Mouse (Mus musculus) neural tube, embryonic 14.5 days (tissue): ENCODE data around the gene Lsm7. TPM values are rescaled to one million over a fixed set of nuclear protein-coding genes. Genes with fewer than 3 reads are reported as not detected.

Experiments
- ATAC-seq: fragments of 200-750 bp; cut with Nextera tagmentation; 2 replicates; pipeline ENCODE4 v1.8.0; 2017; ENCODE audit warnings: low read depth, mild to moderate bottlenecking, moderate TSS enrichment, moderate library complexity
- H3K27ac ChIP-seq: fragments of 300-500 bp; sonication (generic); 2 replicates; pipeline ENCODE4 v1.5.1; 2014; ENCODE audit warnings: low read depth, mild to moderate bottlenecking, control low read depth, low read length, moderate library complexity, mixed read lengths
- H3K27me3 ChIP-seq: fragments of 300-500 bp; sonication (generic); 2 replicates; pipeline ENCODE4 v1.6.1; 2014; ENCODE audit warnings: low read length; ENCODE audit not compliant: control insufficient read depth, insufficient read depth
- H3K36me3 ChIP-seq: fragments of 300-500 bp; sonication (generic); 2 replicates; pipeline ENCODE4 v1.6.1; 2014; ENCODE audit warnings: low read length, mixed read lengths; ENCODE audit not compliant: control insufficient read depth, insufficient read depth
- H3K4me1 ChIP-seq: fragments of 300-500 bp; sonication (generic); 2 replicates; pipeline ENCODE4 v1.6.1; 2014; ENCODE audit warnings: low read length; ENCODE audit not compliant: control insufficient read depth, insufficient read depth
- H3K4me2 ChIP-seq: fragments of 300-500 bp; sonication (generic); 2 replicates; pipeline ENCODE4 v1.6.1; 2014; ENCODE audit warnings: mild to moderate bottlenecking, low read depth, low read length, control low read depth
- H3K4me3 ChIP-seq: fragments of 300-500 bp; sonication (generic); 2 replicates; pipeline ENCODE4 v1.5.1; 2014; ENCODE audit warnings: low read depth, low read length, control low read depth, mixed read lengths
- H3K9ac ChIP-seq: fragments of 300-500 bp; sonication (generic); replicated peaks from 2 replicates; pipeline ENCODE4 v1.6.1; 2014; ENCODE audit warnings: low read depth, mild to moderate bottlenecking, control low read depth, low read length, mixed read lengths
- H3K9me3 ChIP-seq: fragments of 300-500 bp; sonication (generic); 2 replicates; pipeline ENCODE4 v1.6.1; 2016; ENCODE audit warnings: low read length; ENCODE audit not compliant: control insufficient read depth
- WGBS: fragments of 180-500 bp; shearing (Covaris S2); extraction: QIAGEN DNeasy Blood & Tissue Kit; methylation state at CpG from one replicate; pipeline ENCODE4 v1.1.7; 2014; 5-methylcytosine and 5-hydroxymethylcytosine counted together
- microRNA counts: library from miRNA; unstranded; fragments of <30 nt; microRNA quantifications from one replicate; lab custom pipeline; 2016
- microRNA-seq: library from miRNA; unstranded; fragments of <30 nt; microRNA quantifications from one replicate; pipeline ENCODE4, GENCODE M21; 2016
- polyA plus RNA-seq: library from polyadenylated mRNA; unstranded; fragments of >200 nt; fragmentation: Nextera tagmentation; extraction: Ambion mirVana; gene quantifications from 2 replicates; pipeline ENCODE4 v1.2.1, GENCODE M21; 2014

The Lsm7 gene
- polyA plus RNA-seq, 1 experiment from 2014 or later = 260 TPM

- Histone ChIP-seq H3K4me3 (peak overlapping the region; percentile 48), H3K9me3 (no peaks in the 10 kb centered on the region), H3K9ac (peak overlapping the region; percentile 71), H3K27me3 (peaks cover 8% of the 10 kb centered on the region), H3K4me2 (peak overlapping the region; percentile 96), H3K36me3 (peaks cover 31% of the 10 kb centered on the region), H3K4me1 (peaks cover 17% of the 10 kb centered on the region), H3K27ac (peak overlapping the region; percentile 90)
- WGBS = 41% methylated on average over 34 of the region's 34 CpGs
- no peak for ATAC-seq
Observed at GRCm38 (mm10) chr10:80806341-80807056, 48.5 kb downstream of the Lsm7 start.

- H3K27ac ChIP-seq = no peak overlapping the region
- 14% methylated on average over 3 of the region's 3 CpGs for WGBS
- H3K36me3 ChIP-seq = peaks cover 35% of the 10 kb centered on the region
- no peak overlapping the region for H3K9ac ChIP-seq
- H3K4me1 ChIP-seq = peaks cover 17% of the 10 kb centered on the region
- H3K9me3 ChIP-seq = no peaks in the 10 kb centered on the region
- no peak overlapping the region for H3K4me2 ChIP-seq
- H3K27me3 ChIP-seq = peaks cover 8% of the 10 kb centered on the region
- no peak overlapping the region for H3K4me3 ChIP-seq
- peak; percentile 24; the same call in 1 of the 2 replicates for ATAC-seq
Observed at GRCm38 (mm10) chr10:80805925-80806324, 49.1 kb downstream of the Lsm7 start.

GRCm38 (mm10) chr10:80805322-80805721, 49.7 kb downstream of the Lsm7 start:
- no peak overlapping the region for H3K4me2 ChIP-seq
- H3K4me1 ChIP-seq = peaks cover 17% of the 10 kb centered on the region
- no peak overlapping the region for H3K9ac ChIP-seq
- 85% methylated on average over 5 of the region's 5 CpGs for WGBS
- H3K36me3 ChIP-seq = peaks cover 37% of the 10 kb centered on the region
- H3K9me3 ChIP-seq = no peaks in the 10 kb centered on the region
- H3K4me3 ChIP-seq = no peak overlapping the region
- H3K27ac ChIP-seq = no peak overlapping the region
- H3K27me3 ChIP-seq = peaks cover 6% of the 10 kb centered on the region
- ATAC-seq = no peak

- Histone ChIP-seq H3K27ac (no peak within 1 kb of the TSS), H3K4me2 (no peak within 1 kb of the TSS)
- ATAC-seq = no peak
Observed at GRCm38 (mm10) chr10:80804916-80805315, 50.1 kb downstream of the Lsm7 start, which contains the start of gene Amh. Gene Amh, plus strand, starts transcription at chr10:80805243.

GRCm38 (mm10) chr10:80804340-80804739, 50.7 kb downstream of the Lsm7 start:
- Histone ChIP-seq H3K27me3 (peaks cover under 1% of the 10 kb centered on the region; the same call in 1 of the 2 replicates), H3K36me3 (peaks cover 37% of the 10 kb centered on the region), H3K9me3 (no peaks in the 10 kb centered on the region), H3K4me1 (peaks cover 25% of the 10 kb centered on the region), H3K4me2 (no peak overlapping the region), H3K27ac (no peak overlapping the region), H3K4me3 (no peak overlapping the region), H3K9ac (no peak overlapping the region)
- 96% methylated on average over 2 of the region's 2 CpGs for WGBS
- no peak for ATAC-seq

More at GRCm38 (mm10) chr10:80804916-80805315, 50.1 kb downstream of the Lsm7 start, which contains the start of gene Amh:
- 72% methylated on average over 6 of the region's 6 CpGs for WGBS
- H3K4me3 ChIP-seq = no peak within 1 kb of the TSS
- H3K9ac ChIP-seq = no peak within 1 kb of the TSS
- no peaks in the 10 kb centered on the region for H3K9me3 ChIP-seq
- H3K4me1 ChIP-seq = peaks cover 21% of the 10 kb centered on the region
- peaks cover 3% of the 10 kb centered on the region for H3K27me3 ChIP-seq
- H3K36me3 ChIP-seq = peaks cover 37% of the 10 kb centered on the region

- Histone ChIP-seq H3K4me1 (peaks cover 18% of the 10 kb centered on the region), H3K36me3 (peaks cover 37% of the 10 kb centered on the region), H3K27ac (no peak overlapping the region), H3K4me3 (no peak overlapping the region), H3K4me2 (no peak overlapping the region), H3K27me3 (no peaks in the 10 kb centered on the region), H3K9ac (no peak overlapping the region), H3K9me3 (no peaks in the 10 kb centered on the region)
- 84% methylated on average over 3 of the region's 3 CpGs for WGBS
- no peak for ATAC-seq
Observed at GRCm38 (mm10) chr10:80802996-80803395, 52.0 kb downstream of the Lsm7 start.

MicroRNA genes within 50 kb of the gene (microRNA counts, 519-probe panel; counts per million panel counts)
- microRNA mmu-miR-1982 (lab: Ali Mortazavi, UCI) = not detected

Small RNA genes within 50 kb of the gene (microRNA-seq; reads per million reads assigned to microRNA genes)
- gene Mir1982 = 3.7 reads per million, percentile 5 among the genes with 10 or more reads in this experiment

Other genes starting within 250 kb of the Lsm7 start
- 0.96 and 0.98 TPM in 2 replicates for gene Gm49322, start 249.2 kb downstream of the Lsm7 start, polyA plus RNA-seq
- gene Csnk1g2, start 232.4 kb downstream of the Lsm7 start, polyA plus RNA-seq = 50.3 and 76.8 TPM in 2 replicates
- gene Btbd2, start 198.1 kb downstream of the Lsm7 start, polyA plus RNA-seq = 75.0 and 79.7 TPM in 2 replicates
- gene Mknk2, start 177.1 kb downstream of the Lsm7 start, polyA plus RNA-seq = 43.1 and 57.3 TPM in 2 replicates
- 42.0 and 48.6 TPM in 2 replicates for gene Mob3a, start 153.2 kb downstream of the Lsm7 start, polyA plus RNA-seq
- gene Izumo4, start 153.0 kb downstream of the Lsm7 start, polyA plus RNA-seq = 24.9 and 29.5 TPM in 2 replicates
- gene Ap3d1, start 112.9 kb downstream of the Lsm7 start, polyA plus RNA-seq = 109 and 125 TPM in 2 replicates
- 23.6 and 27.3 TPM in 2 replicates for gene Dot1l, start 100.0 kb downstream of the Lsm7 start, polyA plus RNA-seq
- gene Sf3a2, start 57.0 kb downstream of the Lsm7 start, polyA plus RNA-seq = 63.3 and 66.8 TPM in 2 replicates
- 126 and 127 TPM in 2 replicates for gene Plekhj1, start 56.6 kb downstream of the Lsm7 start, polyA plus RNA-seq
- gene Amh, start 50.0 kb downstream of the Lsm7 start, polyA plus RNA-seq = 0.15 and 0.16 TPM in 2 replicates
- gene Jsrp1, start 41.7 kb downstream of the Lsm7 start, polyA plus RNA-seq = 0.74 and 0.86 TPM in 2 replicates
- gene Oaz1, start 28.6 kb downstream of the Lsm7 start, polyA plus RNA-seq = 1,177 and 1,236 TPM in 2 replicates
- 8.1 and 12.0 TPM in 2 replicates for gene Lingo3, start 11.2 kb downstream of the Lsm7 start, polyA plus RNA-seq
- 60.3 and 61.5 TPM in 2 replicates for gene Sppl2b, start 66 bp upstream of the Lsm7 start, polyA plus RNA-seq
- gene Tmprss9, start 16.6 kb upstream of the Lsm7 start, polyA plus RNA-seq = 0.12 and 0.13 TPM in 2 replicates
- gene Timm13, start 45.8 kb upstream of the Lsm7 start, polyA plus RNA-seq = 337 and 352 TPM in 2 replicates
- gene Lmnb2, start 63.0 kb upstream of the Lsm7 start, polyA plus RNA-seq = 10.8 and 16.1 TPM in 2 replicates
- 7.4 and 7.6 TPM in 2 replicates for gene Gadd45b, start 74.9 kb upstream of the Lsm7 start, polyA plus RNA-seq
- gene Gng7, start 159.7 kb upstream of the Lsm7 start, polyA plus RNA-seq = 20.3 and 22.7 TPM in 2 replicates
- gene Diras1, start 170.5 kb upstream of the Lsm7 start, polyA plus RNA-seq = 24.0 and 28.8 TPM in 2 replicates
- gene Slc39a3, start 182.2 kb upstream of the Lsm7 start, polyA plus RNA-seq = 26.7 and 34.6 TPM in 2 replicates
- 264 and 279 TPM in 2 replicates for gene Sgta, start 205.0 kb upstream of the Lsm7 start, polyA plus RNA-seq
- gene Thop1, start 214.8 kb upstream of the Lsm7 start, polyA plus RNA-seq = 33.3 and 36.8 TPM in 2 replicates
- 0.15 and 0.61 TPM in 2 replicates for gene Creb3l3, start 243.7 kb upstream of the Lsm7 start, polyA plus RNA-seq